Mouse (Mus musculus) neural tube, embryonic 12.5 days (tissue): ENCODE measurements at regions not wholly inside any gene's neighbourhood (a gene's known extent, or its start where the extent isn't known, plus 50 kb on each side); places are given as distances from the start of the nearest gene placed in this dataset.

Experiments used
- ATAC-seq: fragments of 200-750 bp; cut with Nextera tagmentation; 2 replicates; pipeline ENCODE4 v1.8.0; 2017; ENCODE audit warnings: low read depth, mild to moderate bottlenecking, moderate TSS enrichment, moderate library complexity; ENCODE audit not compliant: low FRiP score
- H3K27ac ChIP-seq: fragments of 300-500 bp; sonication (generic); 2 replicates; pipeline ENCODE4 v1.5.1; 2016
- H3K27me3 ChIP-seq: fragments of 300-500 bp; sonication (generic); replicated peaks from 2 replicates; pipeline ENCODE4 v1.6.1; 2016; ENCODE audit warnings: mild to moderate bottlenecking
- H3K36me3 ChIP-seq: fragments of 300-500 bp; sonication (generic); 2 replicates; pipeline ENCODE4 v1.6.1; 2016; ENCODE audit warnings: mild to moderate bottlenecking
- H3K4me1 ChIP-seq: fragments of 300-500 bp; sonication (generic); 2 replicates; pipeline ENCODE4 v1.6.1; 2016
- H3K4me2 ChIP-seq: fragments of 300-500 bp; sonication (generic); replicated peaks from 2 replicates; pipeline ENCODE4 v1.6.1; 2016; ENCODE audit warnings: mild to moderate bottlenecking
- H3K4me3 ChIP-seq: fragments of 300-500 bp; sonication (generic); 2 replicates; pipeline ENCODE4 v1.5.1; 2016
- H3K9ac ChIP-seq: fragments of 300-500 bp; sonication (generic); 2 replicates; pipeline ENCODE4 v1.6.1; 2016; ENCODE audit warnings: mild to moderate bottlenecking
- H3K9me3 ChIP-seq: fragments of 300-500 bp; sonication (generic); 2 replicates; pipeline ENCODE4 v1.6.1; 2016; ENCODE audit warnings: mild to moderate bottlenecking
- WGBS: fragments of 180-500 bp; shearing (Covaris S2); methylation state at CpG from one replicate; pipeline ENCODE4 v1.1.7; 2016; 5-methylcytosine and 5-hydroxymethylcytosine counted together

GRCm38 (mm10) chr17:59359503-59359902, 346.3 kb upstream of the Nudt12 start:
- no peaks in the 10 kb centered on the region for H3K4me1 ChIP-seq
- ATAC-seq: no peak
- 82% methylated on average over 5 of the region's 5 CpGs for WGBS

GRCm38 (mm10) chr17:59345526-59345925, 332.4 kb upstream of the Nudt12 start:
- no peak for ATAC-seq
- no peaks in the 10 kb centered on the region for H3K4me1 ChIP-seq
- 87% methylated on average over 4 of the region's 4 CpGs for WGBS
- no peak overlapping the region for H3K9ac ChIP-seq
- no peaks in the 10 kb centered on the region for H3K9me3 ChIP-seq
- no peak overlapping the region for H3K4me2 ChIP-seq
- no peak overlapping the region for H3K4me3 ChIP-seq
- H3K36me3 ChIP-seq: no peaks in the 10 kb centered on the region
- H3K27me3 ChIP-seq: no peaks in the 10 kb centered on the region
- H3K27ac ChIP-seq: no peak overlapping the region

More at GRCm38 (mm10) chr17:59359503-59359902, 346.3 kb upstream of the Nudt12 start:
- Histone ChIP-seq H3K27me3 (no peaks in the 10 kb centered on the region), H3K9ac (no peak overlapping the region), H3K27ac (no peak overlapping the region), H3K9me3 (no peaks in the 10 kb centered on the region), H3K4me3 (no peak overlapping the region), H3K4me2 (no peak overlapping the region), H3K36me3 (no peaks in the 10 kb centered on the region)

GRCm38 (mm10) chr17:59297939-59298338, 284.8 kb upstream of the Nudt12 start:
- H3K9ac ChIP-seq: no peak overlapping the region
- H3K36me3 ChIP-seq: no peaks in the 10 kb centered on the region
- H3K4me3 ChIP-seq: no peak overlapping the region
- no peaks in the 10 kb centered on the region for H3K27me3 ChIP-seq
- H3K27ac ChIP-seq: no peak overlapping the region
- ATAC-seq: no peak
- no peaks in the 10 kb centered on the region for H3K9me3 ChIP-seq
- H3K4me2 ChIP-seq: no peak overlapping the region
- WGBS: 90% methylated on average over 5 of the region's 5 CpGs
- H3K4me1 ChIP-seq: no peaks in the 10 kb centered on the region

GRCm38 (mm10) chr17:59281364-59281763, 268.2 kb upstream of the Nudt12 start:
- no peak overlapping the region for H3K4me2 ChIP-seq
- 75% methylated on average over 3 of the region's 3 CpGs for whole genome bisulfite sequencing
- ATAC-seq: no peak
- no peaks in the 10 kb centered on the region for H3K36me3 ChIP-seq
- H3K27me3 ChIP-seq: no peaks in the 10 kb centered on the region
- H3K4me1 ChIP-seq: no peaks in the 10 kb centered on the region
- H3K4me3 ChIP-seq: no peak overlapping the region
- H3K9ac ChIP-seq: no peak overlapping the region
- H3K9me3 ChIP-seq: no peaks in the 10 kb centered on the region
- H3K27ac ChIP-seq: no peak overlapping the region

GRCm38 (mm10) chr17:59279811-59280210, 266.6 kb upstream of the Nudt12 start:
- Histone ChIP-seq H3K27me3 (no peaks in the 10 kb centered on the region), H3K9ac (no peak overlapping the region), H3K4me3 (no peak overlapping the region), H3K27ac (no peak overlapping the region), H3K9me3 (no peaks in the 10 kb centered on the region), H3K36me3 (no peaks in the 10 kb centered on the region), H3K4me1 (no peaks in the 10 kb centered on the region), H3K4me2 (no peak overlapping the region)
- no peak for ATAC-seq
- 67% methylated on average over 10 of the region's 10 CpGs for WGBS

GRCm38 (mm10) chr17:59269613-59270012, 256.4 kb upstream of the Nudt12 start:
- no peak overlapping the region for H3K4me3 ChIP-seq
- ATAC-seq: no peak
- H3K27me3 ChIP-seq: no peaks in the 10 kb centered on the region
- no peaks in the 10 kb centered on the region for H3K9me3 ChIP-seq
- no peaks in the 10 kb centered on the region for H3K4me1 ChIP-seq
- no peak overlapping the region for H3K4me2 ChIP-seq
- no peaks in the 10 kb centered on the region for H3K36me3 ChIP-seq
- no peak overlapping the region for H3K9ac ChIP-seq
- H3K27ac ChIP-seq: no peak overlapping the region

GRCm38 (mm10) chr17:59249000-59249399, 235.8 kb upstream of the Nudt12 start:
- ATAC-seq: no peak
- no peak overlapping the region for H3K27ac ChIP-seq
- no peak overlapping the region for H3K4me2 ChIP-seq
- H3K9me3 ChIP-seq: no peaks in the 10 kb centered on the region
- H3K27me3 ChIP-seq: no peaks in the 10 kb centered on the region
- no peak overlapping the region for H3K4me3 ChIP-seq
- H3K36me3 ChIP-seq: no peaks in the 10 kb centered on the region
- H3K9ac ChIP-seq: no peak overlapping the region
- WGBS: 60% methylated on average over 5 of the region's 5 CpGs
- no peaks in the 10 kb centered on the region for H3K4me1 ChIP-seq

- Histone ChIP-seq H3K27ac (no peak overlapping the region), H3K9me3 (no peaks in the 10 kb centered on the region)
- 92% methylated on average over 2 of the region's 2 CpGs for WGBS
Observed at GRCm38 (mm10) chr17:59232251-59232650, 219.1 kb upstream of the Nudt12 start.

More at GRCm38 (mm10) chr17:59232251-59232650, 219.1 kb upstream of the Nudt12 start:
- Histone ChIP-seq H3K4me1 (no peaks in the 10 kb centered on the region), H3K36me3 (no peaks in the 10 kb centered on the region), H3K9ac (no peak overlapping the region), H3K27me3 (no peaks in the 10 kb centered on the region), H3K4me2 (no peak overlapping the region), H3K4me3 (no peak overlapping the region)
- ATAC-seq: no peak
